Mouse (Mus musculus) bone marrow, adult 2 months (tissue): Measurements from ENCODE around the gene Myo16.

Source experiments
- CTCF ChIP-seq: fragments of 200-500 bp; IDR thresholded peaks from 2 replicates; pipeline ENCODE4 v1.5.1; 2011; ENCODE audit warnings: low read length, control low read depth; ENCODE audit not compliant: control insufficient read depth, insufficient read depth
- POLR2A ChIP-seq: fragments of 200-500 bp; IDR thresholded peaks from 2 replicates; pipeline ENCODE4 v1.6.1; 2011; ENCODE audit warnings: low read depth, mild to moderate bottlenecking, control low read depth, low read length, borderline replicate concordance; ENCODE audit not compliant: control insufficient read depth

GRCm38 (mm10) chr8:10198164-10198563 is 44.5 kb downstream of the Myo16 start:
- TF ChIP-seq CTCF (no peak), POLR2A (no peak)
